Mouse (Mus musculus) testis, adult 2 months (tissue): Measurements from ENCODE around the gene Fn1.

Experiments used
- CTCF ChIP-seq: fragments of 200-500 bp; IDR thresholded peaks from 2 replicates; pipeline ENCODE4 v1.5.1; 2012; ENCODE audit warnings: low read depth, mild to moderate bottlenecking, inconsistent platforms, low read length, moderate library complexity; ENCODE audit not compliant: control insufficient read depth, insufficient read depth, insufficient replicate concordance
- POLR2A ChIP-seq: fragments of 200-500 bp; IDR thresholded peaks from 2 replicates; pipeline ENCODE4 v1.6.1; 2012; ENCODE audit warnings: low read depth, mild to moderate bottlenecking, inconsistent platforms, low read length, moderate library complexity; ENCODE audit not compliant: control insufficient read depth

- TF ChIP-seq CTCF (no peak), POLR2A (no peak)
Measured at GRCm38 (mm10) chr1:71651315-71651714, 1.7 kb downstream of the Fn1 start.
